Mouse (Mus musculus) limb, embryonic 13.5 days (tissue): ENCODE measurements around the gene Olfr1417. TPM values are rescaled to one million over a fixed set of nuclear protein-coding genes. Genes with fewer than 3 reads are reported as not detected.
"Not testable (repeated sequence)": the region's sequence is repeated elsewhere in the genome, so short reads cannot be mapped to it uniquely, and the experiment has no call there.

Experiments used
- ATAC-seq: fragments of 200-750 bp; cut with Nextera tagmentation; 2 replicates; pipeline ENCODE4 v1.8.0; 2017; ENCODE audit warnings: low read depth, moderate number of reproducible peaks, moderate TSS enrichment; ENCODE audit not compliant: low FRiP score
- H3K27ac ChIP-seq: fragments of 300-500 bp; sonication (generic); 2 replicates; pipeline ENCODE4 v1.5.1; 2015; ENCODE audit warnings: inconsistent platforms, mild to moderate bottlenecking, moderate library complexity
- H3K27me3 ChIP-seq: fragments of 300-500 bp; sonication (generic); 2 replicates; pipeline ENCODE4 v1.6.1; 2015; ENCODE audit warnings: mild to moderate bottlenecking, inconsistent platforms
- H3K36me3 ChIP-seq: fragments of 300-500 bp; sonication (generic); 2 replicates; pipeline ENCODE4 v1.6.1; 2015; ENCODE audit warnings: inconsistent platforms, mild to moderate bottlenecking, moderate library complexity
- H3K4me1 ChIP-seq: fragments of 300-500 bp; sonication (generic); 2 replicates; pipeline ENCODE4 v1.6.1; 2015; ENCODE audit warnings: inconsistent platforms
- H3K4me2 ChIP-seq: fragments of 300-500 bp; sonication (generic); replicated peaks from 2 replicates; pipeline ENCODE4 v1.6.1; 2015; ENCODE audit warnings: inconsistent platforms, mild to moderate bottlenecking, moderate library complexity
- H3K4me3 ChIP-seq: fragments of 300-500 bp; sonication (generic); 2 replicates; pipeline ENCODE4 v1.5.1; 2015; ENCODE audit warnings: moderate library complexity, mild to moderate bottlenecking, inconsistent platforms
- H3K9ac ChIP-seq: fragments of 300-500 bp; sonication (generic); 2 replicates; pipeline ENCODE4 v1.6.1; 2015; ENCODE audit warnings: mild to moderate bottlenecking, inconsistent platforms
- H3K9me3 ChIP-seq: fragments of 300-500 bp; sonication (generic); 2 replicates; pipeline ENCODE4 v1.6.1; 2016; ENCODE audit warnings: inconsistent platforms
- WGBS: fragments of 180-500 bp; shearing (Covaris S2); methylation state at CpG from one replicate; pipeline ENCODE4 v1.1.7; 2015; 5-methylcytosine and 5-hydroxymethylcytosine counted together
- polyA plus RNA-seq: library from polyadenylated mRNA; unstranded; fragments of >200 nt; fragmentation: Nextera tagmentation; extraction: Ambion mirVana; gene quantifications from 2 replicates; pipeline ENCODE4 v1.2.1, GENCODE M21; 2015

Gene Olfr1417
- polyA plus RNA-seq: not detected in 2 replicates

DNA sequence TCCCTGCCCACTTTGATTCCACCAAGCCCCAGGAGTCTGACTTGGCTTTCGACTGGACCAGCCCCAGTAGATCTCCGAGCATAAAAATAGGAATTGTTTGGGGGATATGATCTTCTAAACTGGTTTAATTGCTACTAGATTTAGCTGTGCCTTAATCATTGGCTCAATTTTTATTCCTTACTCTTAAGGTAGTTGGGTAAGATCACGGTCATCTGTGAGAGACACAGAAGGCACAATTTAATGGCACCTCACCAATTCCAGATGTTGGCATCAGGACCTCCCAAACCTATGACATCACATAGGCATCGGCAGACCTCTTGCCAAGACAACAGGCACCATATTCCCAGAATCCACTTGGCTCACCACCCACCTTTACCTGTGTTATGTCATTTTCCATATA lies at the start of gene Olfr1417:
Gene Olfr1417 (minus strand): TSS at position 101 of the 400 bp plus-strand sequence.
- no peak within 1 kb of the TSS for H3K27ac ChIP-seq
- no peaks in the 10 kb centered on the region for H3K4me1 ChIP-seq
- no peak within 1 kb of the TSS for H3K9ac ChIP-seq
- H3K4me2 ChIP-seq: no peak within 1 kb of the TSS
- H3K27me3 ChIP-seq: no peaks in the 10 kb centered on the region
- ATAC-seq: no peak
- WGBS: 82% methylated on average over 4 of the region's 4 CpGs
- no peaks in the 10 kb centered on the region for H3K9me3 ChIP-seq
- H3K36me3 ChIP-seq: no peaks in the 10 kb centered on the region
- no peak within 1 kb of the TSS for H3K4me3 ChIP-seq

DNA sequence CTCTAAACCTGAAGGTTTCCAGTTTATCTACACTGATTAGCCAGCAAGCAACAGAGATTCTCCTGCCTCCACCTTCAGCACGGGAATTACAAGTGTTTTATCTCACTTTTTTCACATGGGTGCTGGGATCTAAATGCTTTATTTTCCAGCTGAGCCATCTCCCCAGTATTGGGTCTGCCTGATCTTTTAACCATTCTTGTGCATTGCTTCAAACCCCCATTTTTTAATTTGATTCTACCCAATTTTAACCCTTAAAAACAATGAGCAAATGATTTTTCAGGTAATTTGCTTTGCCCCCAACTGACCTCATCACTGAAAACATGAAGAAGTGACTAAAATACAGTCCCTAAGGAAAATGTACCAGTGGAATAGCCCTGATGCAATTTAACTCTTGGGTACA lies 47.2 kb upstream of the Olfr1417 start, which contains the start of gene Olfr1420:
Gene Olfr1420 (plus strand): TSS at position 301 of the 400 bp plus-strand sequence.
- H3K4me2 ChIP-seq: no peak within 1 kb of the TSS
- 56% methylated on average over 1 of the region's 1 CpGs for WGBS
- no peaks in the 10 kb centered on the region for H3K27me3 ChIP-seq
- no peak for ATAC-seq
- H3K9me3 ChIP-seq: no peaks in the 10 kb centered on the region
- no peak within 1 kb of the TSS for H3K9ac ChIP-seq
- no peaks in the 10 kb centered on the region for H3K36me3 ChIP-seq
- H3K27ac ChIP-seq: no peak within 1 kb of the TSS
- H3K4me1 ChIP-seq: no peaks in the 10 kb centered on the region
- H3K4me3 ChIP-seq: no peak within 1 kb of the TSS

DNA sequence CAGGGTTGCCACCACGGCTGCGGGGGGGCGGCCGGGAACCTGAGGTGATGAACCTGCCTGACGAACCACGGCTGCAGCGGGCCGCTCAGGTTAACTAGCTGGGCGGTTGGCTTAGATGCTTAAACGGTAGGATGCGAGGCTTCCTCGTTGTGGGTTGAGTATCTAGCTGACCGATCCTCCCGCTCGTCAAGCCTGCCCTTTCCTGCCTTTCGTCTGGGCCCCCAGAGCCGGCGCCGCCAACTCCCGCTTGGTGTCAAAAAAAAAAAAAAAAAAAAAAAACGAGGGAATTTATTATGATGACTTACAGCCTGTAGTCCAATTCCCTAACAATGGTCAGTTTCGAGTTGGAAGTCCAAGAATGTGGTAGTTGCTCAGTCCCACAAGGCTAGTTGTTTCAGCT lies 39.4 kb upstream of the Olfr1417 start:
- ATAC-seq, H3K27ac ChIP-seq: not testable (repeated sequence)

DNA sequence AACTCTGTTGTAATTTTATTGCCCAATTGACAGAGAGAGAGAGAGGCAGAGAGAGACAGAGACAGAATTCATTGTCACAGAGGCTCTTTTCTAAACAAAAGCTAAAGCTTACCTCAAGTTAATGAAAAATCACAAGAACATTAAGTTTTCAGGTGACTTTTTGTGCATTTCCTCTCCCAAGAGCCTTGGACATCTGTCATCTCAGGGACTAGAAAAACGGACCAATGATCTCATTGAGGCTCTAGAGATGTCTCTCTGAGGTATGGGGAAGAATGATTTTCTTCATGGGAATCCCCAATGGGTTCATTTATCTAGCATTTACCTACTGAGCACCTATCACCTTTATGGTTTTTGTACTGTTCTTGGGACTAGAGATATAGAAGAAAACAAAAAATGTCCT lies 36.0 kb upstream of the Olfr1417 start, which contains the start of gene Olfr1419:
Gene Olfr1419 (minus strand): TSS at position 101 of the 400 bp plus-strand sequence.
- Histone ChIP-seq H3K4me1 (no peaks in the 10 kb centered on the region), H3K9me3 (no peaks in the 10 kb centered on the region), H3K4me2 (no peak within 1 kb of the TSS), H3K27me3 (no peaks in the 10 kb centered on the region), H3K36me3 (no peaks in the 10 kb centered on the region), H3K4me3 (no peak within 1 kb of the TSS), H3K27ac (no peak within 1 kb of the TSS), H3K9ac (no peak within 1 kb of the TSS)
- 45% methylated on average over 1 of the region's 1 CpGs for WGBS
- ATAC-seq: no peak

More for the DNA sequence above, 39.4 kb upstream of the Olfr1417 start:
- not testable (repeated sequence) for H3K27me3 ChIP-seq, H3K4me3 ChIP-seq, H3K9me3 ChIP-seq, H3K9ac ChIP-seq, H3K4me1 ChIP-seq, H3K36me3 ChIP-seq
- 56% methylated on average over 22 of the region's 22 CpGs for WGBS
- 0 out of 2 replicates have a peak overlapping the region, but pooled peaks have one; percentile 21 for H3K4me2 ChIP-seq

DNA sequence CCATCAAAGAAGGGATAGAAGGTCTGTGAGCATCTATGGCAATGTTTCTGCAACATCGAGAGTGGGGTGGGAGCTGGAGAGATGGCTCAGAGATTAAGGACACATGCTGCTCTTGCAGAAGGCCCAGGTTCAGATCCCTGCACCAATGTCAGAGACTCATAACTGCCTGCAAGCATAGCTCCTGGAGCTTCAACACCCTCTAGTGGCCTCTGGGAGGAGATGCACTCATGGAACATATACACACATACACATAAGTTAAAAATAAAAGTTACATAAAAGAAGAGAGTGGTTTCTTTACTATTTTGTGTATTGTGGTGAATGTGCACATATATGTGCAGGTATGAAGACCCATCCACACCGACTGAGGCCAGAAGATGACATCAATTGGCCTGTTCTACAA lies 28.8 kb upstream of the Olfr1417 start:
- no peak overlapping the region for H3K27ac ChIP-seq
- H3K36me3 ChIP-seq: no peaks in the 10 kb centered on the region
- no peak overlapping the region for H3K4me3 ChIP-seq
- no peaks in the 10 kb centered on the region for H3K27me3 ChIP-seq
- H3K4me2 ChIP-seq: no peak overlapping the region
- no peaks in the 10 kb centered on the region for H3K4me1 ChIP-seq
- peaks cover 5% of the 10 kb centered on the region; the same call in 1 of the 2 replicates for H3K9me3 ChIP-seq
- H3K9ac ChIP-seq: no peak overlapping the region
- no peak for ATAC-seq
- 76% methylated on average over 2 of the region's 2 CpGs for WGBS

DNA sequence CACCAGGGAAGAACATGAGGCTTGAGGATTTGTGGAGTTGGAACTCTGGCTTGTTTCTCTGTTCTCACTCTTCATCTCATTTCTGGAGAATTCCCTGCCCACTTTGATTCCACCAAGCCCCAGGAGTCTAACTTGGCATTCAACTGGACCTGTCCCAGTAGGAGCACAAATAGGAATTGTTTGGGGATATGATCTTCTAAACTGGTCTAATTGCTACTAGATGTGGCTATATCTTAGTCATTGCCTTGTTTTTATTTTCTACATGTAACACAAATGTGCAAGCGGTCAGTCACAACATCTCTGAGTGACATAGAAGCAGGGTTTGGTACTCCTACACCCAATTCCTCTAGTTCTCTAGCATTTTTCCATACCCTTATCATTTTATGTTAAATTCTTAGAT lies 21.9 kb upstream of the Olfr1417 start, which contains the start of gene Olfr1418:
Gene Olfr1418 (minus strand): TSS at position 101 of the 400 bp plus-strand sequence.
- 95% methylated on average over 1 of the region's 1 CpGs for WGBS
- Histone ChIP-seq H3K27ac (no peak within 1 kb of the TSS), H3K27me3 (no peaks in the 10 kb centered on the region), H3K9ac (no peak within 1 kb of the TSS), H3K36me3 (no peaks in the 10 kb centered on the region), H3K4me2 (no peak within 1 kb of the TSS), H3K9me3 (no peaks in the 10 kb centered on the region), H3K4me3 (no peak within 1 kb of the TSS), H3K4me1 (no peaks in the 10 kb centered on the region)
- no peak for ATAC-seq

DNA sequence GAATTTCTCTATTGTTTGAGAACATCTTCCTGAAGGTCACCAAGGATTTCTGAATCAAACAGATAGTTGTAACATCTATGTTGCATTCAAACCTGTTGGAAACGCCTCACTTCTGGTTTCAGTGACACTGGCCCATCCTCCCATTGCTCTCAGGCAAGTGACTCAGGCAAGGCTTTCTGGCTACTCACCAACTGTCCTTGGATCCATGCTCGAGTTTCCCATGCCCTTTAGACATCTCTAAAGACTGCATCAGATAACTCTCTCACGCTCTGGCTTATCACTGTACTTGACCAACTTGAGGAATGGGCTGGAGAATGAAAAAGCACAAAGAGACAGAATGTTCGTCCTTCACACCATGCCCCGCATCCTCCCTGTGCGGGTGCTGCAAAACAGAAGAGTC lies 17.5 kb upstream of the Olfr1417 start:
- 73% methylated on average over 6 of the region's 6 CpGs for WGBS
- no peak overlapping the region for H3K27ac ChIP-seq
- ATAC-seq: no peak
- H3K36me3 ChIP-seq: no peaks in the 10 kb centered on the region
- no peak overlapping the region for H3K9ac ChIP-seq
- no peaks in the 10 kb centered on the region for H3K27me3 ChIP-seq
- H3K4me2 ChIP-seq: no peak overlapping the region
- H3K4me1 ChIP-seq: no peaks in the 10 kb centered on the region
- no peaks in the 10 kb centered on the region for H3K9me3 ChIP-seq
- H3K4me3 ChIP-seq: no peak overlapping the region

DNA sequence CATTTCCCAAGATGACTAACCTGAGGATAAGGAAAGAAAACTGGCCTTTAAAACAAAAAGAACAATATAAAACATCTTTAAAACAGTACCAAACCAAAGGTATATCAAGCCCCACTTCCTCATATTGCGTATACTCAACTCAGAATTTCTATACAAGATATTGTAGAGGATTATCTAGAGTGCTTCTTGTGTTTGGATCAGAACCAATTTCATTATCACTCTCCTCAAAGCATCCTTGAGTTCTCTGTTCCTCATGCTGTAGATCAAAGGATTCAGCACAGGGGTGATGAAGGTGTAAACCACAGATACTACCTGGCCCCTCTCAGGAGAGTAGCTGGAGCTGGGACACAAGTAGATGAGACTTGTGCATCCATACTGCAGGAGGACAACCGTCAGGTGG lies 15.8 kb upstream of the Olfr1417 start:
- Histone ChIP-seq H3K4me1 (no peaks in the 10 kb centered on the region), H3K9me3 (no peaks in the 10 kb centered on the region), H3K9ac (no peak overlapping the region), H3K4me2 (no peak overlapping the region), H3K36me3 (no peaks in the 10 kb centered on the region), H3K27ac (no peak overlapping the region), H3K27me3 (no peaks in the 10 kb centered on the region), H3K4me3 (no peak overlapping the region)
- ATAC-seq: no peak
- WGBS: 82% methylated on average over 2 of the region's 2 CpGs

DNA sequence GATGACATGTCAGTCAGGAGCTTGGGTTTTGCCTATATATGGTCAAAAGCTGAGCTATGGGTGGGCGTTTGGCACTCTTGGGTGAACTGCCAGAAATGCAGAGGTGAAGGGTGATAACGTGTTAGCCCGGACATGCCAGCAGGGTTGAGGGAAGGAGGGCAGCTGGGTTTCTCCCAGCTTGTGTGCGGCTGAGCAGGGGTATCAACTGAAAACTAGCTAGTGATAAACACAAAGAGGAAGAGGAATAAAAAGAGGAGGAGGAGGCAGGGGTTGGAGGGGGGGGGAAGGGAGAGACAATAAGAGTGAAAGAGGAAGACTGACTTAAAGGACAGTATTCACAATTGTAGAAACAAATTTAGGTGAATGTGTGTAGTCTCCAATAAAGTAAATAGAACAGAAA lies 13.6 kb upstream of the Olfr1417 start:
- Histone ChIP-seq H3K27me3 (no peaks in the 10 kb centered on the region), H3K27ac (no peak overlapping the region), H3K4me3 (no peak overlapping the region), H3K9me3 (no peaks in the 10 kb centered on the region), H3K9ac (no peak overlapping the region), H3K4me2 (no peak overlapping the region), H3K36me3 (no peaks in the 10 kb centered on the region), H3K4me1 (no peaks in the 10 kb centered on the region)
- 65% methylated on average over 4 of the region's 4 CpGs for WGBS
- ATAC-seq: no peak

DNA sequence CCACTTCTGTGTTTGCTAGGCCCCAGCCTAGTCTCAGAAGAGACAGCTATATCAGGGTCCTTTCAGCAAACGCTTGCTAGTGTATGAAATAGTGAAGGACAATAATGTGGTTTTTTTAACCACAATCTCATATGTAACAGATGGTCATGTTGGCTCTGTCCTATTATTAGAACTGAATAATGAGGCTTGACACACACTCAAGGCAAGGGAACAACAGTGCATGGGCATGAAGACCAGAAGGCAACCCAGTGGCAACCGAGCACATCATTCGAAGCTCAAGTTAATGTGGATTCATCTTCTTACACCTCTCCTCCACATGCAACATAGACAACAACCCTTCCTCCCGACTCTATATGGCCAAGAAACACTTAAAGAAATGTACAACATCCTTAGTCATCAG lies 7.3 kb upstream of the Olfr1417 start:
- Histone ChIP-seq H3K4me1 (no peaks in the 10 kb centered on the region), H3K27ac (no peak overlapping the region), H3K9me3 (no peaks in the 10 kb centered on the region), H3K4me3 (no peak overlapping the region), H3K4me2 (no peak overlapping the region), H3K9ac (no peak overlapping the region), H3K27me3 (no peaks in the 10 kb centered on the region), H3K36me3 (no peaks in the 10 kb centered on the region)
- 87% methylated on average over 4 of the region's 4 CpGs for WGBS
- ATAC-seq: no peak

DNA sequence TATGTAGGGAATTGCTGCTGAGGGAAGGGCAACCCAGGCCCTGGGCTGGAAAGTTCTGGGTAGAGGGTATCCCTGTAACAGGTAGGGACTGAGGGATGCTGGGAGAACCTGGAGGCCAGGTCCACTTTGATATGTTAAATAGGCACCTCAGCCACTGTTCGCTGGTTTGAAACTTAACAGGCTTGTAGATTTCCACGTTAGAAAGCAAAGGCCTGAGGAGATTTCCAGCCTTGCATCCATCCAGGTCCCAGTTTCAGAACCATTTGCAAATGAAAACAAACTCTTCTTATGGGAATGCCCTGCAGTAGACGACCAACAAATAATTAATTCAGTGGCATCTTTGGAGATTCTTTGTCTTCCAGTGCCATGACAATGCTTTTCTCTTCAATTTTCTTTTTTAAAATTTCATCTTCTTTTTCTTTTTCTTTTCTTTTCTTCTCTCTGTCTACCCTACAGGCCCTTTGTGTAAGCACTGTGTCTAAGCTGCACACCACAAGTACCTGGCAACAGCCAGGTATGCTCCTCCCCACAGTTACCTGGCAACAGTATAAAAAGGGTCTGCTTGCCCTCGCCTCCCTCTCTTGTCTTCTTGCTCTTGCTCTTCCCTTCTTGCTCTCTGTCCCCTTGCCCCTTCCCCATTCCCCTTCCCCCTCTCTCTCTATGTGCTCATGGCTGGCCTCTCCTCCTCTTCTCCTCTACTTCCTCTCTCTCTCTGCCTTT lies 15.5 kb downstream of the Olfr1417 start:
- no peaks in the 10 kb centered on the region for H3K36me3 ChIP-seq
- peaks cover 23% of the 10 kb centered on the region for H3K27me3 ChIP-seq
- H3K4me3 ChIP-seq: no peak overlapping the region
- no peak overlapping the region for H3K9ac ChIP-seq
- ATAC-seq: no peak
- no peak overlapping the region for H3K4me2 ChIP-seq
- no peaks in the 10 kb centered on the region for H3K9me3 ChIP-seq
- no peak overlapping the region for H3K27ac ChIP-seq
- WGBS: 28% methylated on average over 4 of the region's 4 CpGs
- peaks cover 5% of the 10 kb centered on the region for H3K4me1 ChIP-seq

DNA sequence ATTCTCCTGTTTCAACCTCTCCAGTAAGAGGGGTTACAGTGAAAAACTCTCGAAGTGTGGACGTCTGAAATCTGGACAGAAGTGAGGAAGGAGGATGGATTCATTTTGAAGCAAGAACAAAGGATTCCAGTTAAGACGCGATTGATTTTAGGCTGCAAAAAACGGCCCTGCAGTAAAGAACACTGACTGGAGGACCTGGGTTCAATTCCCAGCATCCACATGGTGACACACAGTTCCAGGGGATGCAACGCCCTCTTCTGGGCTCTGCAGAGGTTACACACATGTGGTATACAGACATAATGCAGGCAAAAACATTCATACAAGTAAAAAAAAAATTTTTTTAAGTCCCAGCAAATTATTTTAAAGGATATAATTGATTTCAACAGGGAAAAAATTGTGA lies 18.8 kb downstream of the Olfr1417 start:
- H3K4me1 ChIP-seq: peaks cover 5% of the 10 kb centered on the region
- no peak overlapping the region for H3K27ac ChIP-seq
- H3K4me2 ChIP-seq: peak overlapping the region; percentile 96
- WGBS: 31% methylated on average over 6 of the region's 6 CpGs
- ATAC-seq: no peak
- H3K27me3 ChIP-seq: peaks cover 56% of the 10 kb centered on the region
- no peak overlapping the region for H3K9ac ChIP-seq
- no peaks in the 10 kb centered on the region for H3K36me3 ChIP-seq
- peak overlapping the region; percentile 66 for H3K4me3 ChIP-seq
- H3K9me3 ChIP-seq: no peaks in the 10 kb centered on the region

DNA sequence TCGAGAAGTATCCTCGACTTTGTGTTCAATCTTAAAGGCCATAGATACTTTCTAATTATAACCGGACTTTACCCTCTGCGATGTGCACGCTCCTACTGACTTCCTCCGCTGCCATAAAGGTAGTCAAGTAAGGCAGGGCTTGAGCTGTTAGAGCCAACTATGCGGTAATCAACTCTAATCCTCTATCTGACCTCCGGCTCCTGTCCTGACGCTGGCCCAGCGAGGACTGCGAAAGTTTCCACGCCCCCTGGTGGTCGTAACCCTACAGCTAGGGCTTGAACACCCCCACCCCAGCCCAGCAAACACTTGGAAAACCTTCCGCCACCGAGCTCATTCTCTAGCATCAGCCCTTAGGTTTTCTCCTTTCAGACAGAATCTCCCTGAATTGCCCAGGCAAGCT lies 19.2 kb downstream of the Olfr1417 start:
- H3K9ac ChIP-seq: no peak overlapping the region
- H3K4me2 ChIP-seq: peak overlapping the region; percentile 96
- peak overlapping the region; percentile 66 for H3K4me3 ChIP-seq
- peak; percentile 75; the same call in 1 of the 2 replicates for ATAC-seq
- H3K4me1 ChIP-seq: peaks cover 5% of the 10 kb centered on the region
- H3K27ac ChIP-seq: no peak overlapping the region
- under 1% methylated on average over 15 of the region's 15 CpGs for WGBS
- no peaks in the 10 kb centered on the region for H3K9me3 ChIP-seq
- H3K27me3 ChIP-seq: peaks cover 60% of the 10 kb centered on the region
- no peaks in the 10 kb centered on the region for H3K36me3 ChIP-seq
